Comparison of ENCODE assay signal across 24 mouse cellular contexts in genomic region chr3:146135417-146135816, GRCm38 (mm10). TPM values are rescaled to one million over a fixed set of nuclear protein-coding genes. Genes with fewer than 3 reads are reported as not detected.
DNase-seq lines count a peak whose midpoint lies in the region; ATAC-seq and TF ChIP-seq lines count a peak whose summit lies in the region.
"Had no signal": no experiment of that assay in that cellular context is flagged by ENCODE, and none has a peak within 500 bp of the region (broad histone marks: within the 10 kb centered on the region; RNA-seq: fewer than 3 reads in every experiment).

No protein-coding gene starts in this region.

- no peaks in the 10 kb centered on the region for H3K27me3 ChIP-seq in heart, adult 2 months (ENCODE audit: control insufficient read depth, insufficient read depth, low read length)
- no peaks in the 10 kb centered on the region for H3K27me3 ChIP-seq in stomach, postnatal 0 days (ENCODE audit: control insufficient read depth, insufficient read depth, low read length)
- no peaks in the 10 kb centered on the region for H3K27me3 ChIP-seq in midbrain, embryonic 16.5 days (ENCODE audit: control insufficient read depth, insufficient read depth, low read depth, low read length)
- H3K27me3 ChIP-seq in lung, postnatal 0 days (replicated peaks; ENCODE audit: insufficient read depth, low read length): no peaks in the 10 kb centered on the region
- H3K27me3 ChIP-seq: embryonic facial prominence, embryonic 13.5 days; embryonic facial prominence, embryonic 15.5 days; forebrain, embryonic 13.5 days; forebrain, embryonic 15.5 days had no signal

- TF ChIP-seq EP300 in heart, adult 2 months (IDR thresholded peaks at IDR 0.05; ENCODE audit: insufficient read depth, low read depth, low read length): no peak
- no peak for TF ChIP-seq EP300 in stomach, postnatal 0 days (optimal IDR thresholded peaks at IDR 0.05)
- no peak for TF ChIP-seq EP300 in lung, postnatal 0 days (IDR thresholded peaks at IDR 0.05)

- no peaks in the 10 kb centered on the region for H3K9me3 ChIP-seq in stomach, postnatal 0 days (ENCODE audit: control insufficient read depth, low read length)
- peaks cover 2% of the 10 kb centered on the region; the same call in 1 of the 2 replicates for H3K9me3 ChIP-seq in midbrain, embryonic 16.5 days (replicated peaks; ENCODE audit: control insufficient read depth, low read length, poor library complexity, severe bottlenecking)
- no peaks in the 10 kb centered on the region for H3K9me3 ChIP-seq in lung, postnatal 0 days (ENCODE audit: low read length)
- H3K9me3 ChIP-seq: embryonic facial prominence, embryonic 13.5 days; embryonic facial prominence, embryonic 15.5 days; forebrain, embryonic 10.5 days; forebrain, embryonic 13.5 days; forebrain, embryonic 15.5 days had no signal

- no peaks in the 10 kb centered on the region for H3K36me3 ChIP-seq in heart, adult 2 months (ENCODE audit: control insufficient read depth, insufficient read depth, low read length)
- H3K36me3 ChIP-seq in stomach, postnatal 0 days (ENCODE audit: control insufficient read depth, insufficient read depth, low read length): no peaks in the 10 kb centered on the region
- H3K36me3 ChIP-seq in midbrain, embryonic 16.5 days (ENCODE audit: control insufficient read depth, insufficient read depth, low read length): no peaks in the 10 kb centered on the region
- no peaks in the 10 kb centered on the region for H3K36me3 ChIP-seq in lung, postnatal 0 days (ENCODE audit: insufficient read depth, low read length)
- H3K36me3 ChIP-seq: embryonic facial prominence, embryonic 13.5 days; embryonic facial prominence, embryonic 15.5 days; forebrain, embryonic 15.5 days had no signal

- no peak overlapping the region for H3K4me2 ChIP-seq in stomach, postnatal 0 days (replicated peaks; ENCODE audit: low read depth)
- no peak overlapping the region for H3K4me2 ChIP-seq in midbrain, embryonic 16.5 days (ENCODE audit: low read length)
- H3K4me2 ChIP-seq in lung, postnatal 0 days (replicated peaks; ENCODE audit: low read depth, low read length): no peak overlapping the region
- H3K4me2 ChIP-seq: embryonic facial prominence, embryonic 13.5 days; embryonic facial prominence, embryonic 15.5 days; forebrain, embryonic 13.5 days; forebrain, embryonic 15.5 days had no signal

- no peak overlapping the region for H3K27ac ChIP-seq in heart, adult 2 months
- H3K27ac ChIP-seq in stomach, postnatal 0 days (replicated peaks): no peak overlapping the region
- H3K27ac ChIP-seq in midbrain, embryonic 16.5 days (ENCODE audit: low read length): no peak overlapping the region
- H3K27ac ChIP-seq in lung, postnatal 0 days (ENCODE audit: low read length): no peak overlapping the region
- H3K27ac ChIP-seq: embryonic facial prominence, embryonic 13.5 days; embryonic facial prominence, embryonic 15.5 days; forebrain, embryonic 10.5 days; forebrain, embryonic 13.5 days; forebrain, embryonic 15.5 days had no signal

- 0 out of 2 replicates have a peak, but pooled peaks have one; percentile 27 for ATAC-seq in common myeloid progenitor, adult 5-6 weeks (replicated peaks; ENCODE audit: low read depth, poor library complexity, severe bottlenecking)
- peak; percentile 77 for ATAC-seq in megakaryocyte, adult 5-6 weeks (ENCODE audit: poor library complexity, severe bottlenecking)
- no peak for ATAC-seq in stomach, postnatal 0 days (ENCODE audit: low FRiP score, low TSS enrichment)
- ATAC-seq in midbrain, embryonic 16.5 days: no peak
- ATAC-seq in lung, postnatal 0 days: no peak
- ATAC-seq: CD4-positive, CD25-positive, alpha-beta regulatory T cell, adult 4 months; forebrain, embryonic 13.5 days; forebrain, embryonic 15.5 days had no signal

- peak; percentile 76 for DNase-seq in heart, adult 11 months
- DNase-seq in heart, adult 2 months: no peak
- DNase-seq in stomach, postnatal 0 days (ENCODE audit: low spot score): peak; percentile 8
- DNase-seq in ovary, postnatal 36 days (ENCODE audit: low spot score): no peak
- DNase-seq in lung, postnatal 0 days (ENCODE audit: low spot score): no peak
- DNase-seq: adrenal gland, adult 2 months; adrenal gland, postnatal 10 days; adrenal gland, postnatal 25 days; cerebellum, adult 11-12 months; cerebellum, adult 2 months; cerebellum, adult 9-10 months; cerebellum, postnatal 25 days; embryo, embryonic 11 days had no signal

- no peak for TF ChIP-seq CTCF in heart, adult 2 months (IDR thresholded peaks at IDR 0.05)
- no peak for TF ChIP-seq CTCF in stomach, postnatal 0 days (IDR thresholded peaks at IDR 0.05; ENCODE audit: low read depth)
- no peak for TF ChIP-seq CTCF in lung, postnatal 0 days (IDR thresholded peaks at IDR 0.05)

- H3K79me2 ChIP-seq in heart, adult 2 months (replicated peaks; ENCODE audit: control insufficient read depth, insufficient read depth, low read length): no peaks in the 10 kb centered on the region

- no peak for TF ChIP-seq POLR2A in heart, adult 2 months (IDR thresholded peaks at IDR 0.05; ENCODE audit: insufficient read depth, low read depth, low read length)

- no peak overlapping the region for H3K9ac ChIP-seq in heart, adult 2 months (ENCODE audit: low read depth, low read length)
- H3K9ac ChIP-seq in stomach, postnatal 0 days (ENCODE audit: low read length): no peak overlapping the region
- H3K9ac ChIP-seq in midbrain, embryonic 16.5 days (ENCODE audit: low read depth, low read length): no peak overlapping the region
- no peak overlapping the region for H3K9ac ChIP-seq in lung, postnatal 0 days (replicated peaks; ENCODE audit: low read depth)
- H3K9ac ChIP-seq: embryonic facial prominence, embryonic 13.5 days; embryonic facial prominence, embryonic 15.5 days; forebrain, embryonic 13.5 days; forebrain, embryonic 15.5 days had no signal

- no peaks in the 10 kb centered on the region for H3K4me1 ChIP-seq in heart, adult 2 months (ENCODE audit: control insufficient read depth, insufficient read depth, low read length)
- H3K4me1 ChIP-seq in stomach, postnatal 0 days (replicated peaks; ENCODE audit: control insufficient read depth, insufficient read depth): no peaks in the 10 kb centered on the region
- H3K4me1 ChIP-seq in midbrain, embryonic 16.5 days (ENCODE audit: control insufficient read depth, insufficient read depth, low read length): no peaks in the 10 kb centered on the region
- H3K4me1 ChIP-seq in lung, postnatal 0 days (ENCODE audit: insufficient read depth, low read depth, low read length): no peaks in the 10 kb centered on the region
- H3K4me1 ChIP-seq: embryonic facial prominence, embryonic 13.5 days; embryonic facial prominence, embryonic 15.5 days; forebrain, embryonic 10.5 days; forebrain, embryonic 13.5 days; forebrain, embryonic 15.5 days had no signal

- H3K4me3 ChIP-seq in heart, adult 2 months: no peak overlapping the region
- no peak overlapping the region for H3K4me3 ChIP-seq in stomach, postnatal 0 days (ENCODE audit: low read depth, low read length)
- no peak overlapping the region for H3K4me3 ChIP-seq in midbrain, embryonic 16.5 days (ENCODE audit: low read depth, low read length)
- H3K4me3 ChIP-seq in lung, postnatal 0 days (ENCODE audit: low read depth, low read length): no peak overlapping the region
- H3K4me3 ChIP-seq: embryonic facial prominence, embryonic 13.5 days; embryonic facial prominence, embryonic 15.5 days; erythroblast, embryonic 14.5 days; forebrain, embryonic 10.5 days; forebrain, embryonic 13.5 days; forebrain, embryonic 15.5 days had no signal

- intact Hi-C loops in heart, adult 2 months (cut with DNase I): no loop called here

- 52% methylated on average over 2 of the region's 2 CpGs for WGBS in heart, adult 2 months
- 95% methylated on average over 2 of the region's 2 CpGs for WGBS in stomach, postnatal 0 days
- WGBS in midbrain, embryonic 16.5 days: 92% methylated on average over 2 of the region's 2 CpGs
- 58% methylated on average over 2 of the region's 2 CpGs for WGBS in lung, postnatal 0 days

RNA-seq across cellular contexts. Expression of gene Mcoln2, which starts 14.2 kb away (rescaled TPM):
- total RNA-seq in heart, adult 2 months (2021): under 1 TPM in 1 of 2 experiments, not detected in 1; 0.18 TPM
- polyA plus RNA-seq in heart, adult 2 months (2012; rRNA removed): 0.41 TPM in 1 of 2 replicates, not detected in the other
- total RNA-seq in common myeloid progenitor, adult 5-6 weeks (2017): 8.2 and 11.1 TPM in 2 replicates
- total RNA-seq in megakaryocyte, adult 5-6 weeks (2015): 0.47 and 3.3 TPM in 2 replicates
- total RNA-seq in megakaryocyte, adult 5-6 weeks (2017): 0.33 and 2.2 TPM in 2 replicates
- 1.9 TPM in 2 replicates for polyA plus RNA-seq in stomach, postnatal 0 days (2015; fragmentation: Nextera tagmentation; extraction: Ambion mirVana)
- 0.18 TPM in 1 of 2 replicates, not detected in the other for polyA plus RNA-seq in midbrain, embryonic 16.5 days (2015; fragmentation: Nextera tagmentation; extraction: Ambion mirVana)
- 0.25 and 0.27 TPM in 2 replicates for polyA plus RNA-seq in lung, postnatal 0 days (2015; fragmentation: Nextera tagmentation; extraction: Ambion mirVana)
- total RNA-seq: adrenal gland, adult 2 months; adrenal gland, postnatal 25 days had no signal
- polyA plus RNA-seq: adrenal gland, adult 2 months; erythroblast, embryonic 14.5 days; forebrain, embryonic 15.5 days had no signal

RNA-seq across cellular contexts. Expression of gene Mcoln3, which starts 18.2 kb away (rescaled TPM):
- not detected for total RNA-seq in heart, adult 2 months (2021)
- polyA plus RNA-seq in heart, adult 2 months (2012; rRNA removed): not detected in 2 replicates
- total RNA-seq in common myeloid progenitor, adult 5-6 weeks (2017): 0.18 and 3.4 TPM in 2 replicates
- not detected in 2 replicates for total RNA-seq in megakaryocyte, adult 5-6 weeks (2015)
- 0.07 TPM in 1 of 2 replicates, not detected in the other for total RNA-seq in megakaryocyte, adult 5-6 weeks (2017)
- not detected in 2 replicates for polyA plus RNA-seq in stomach, postnatal 0 days (2015; fragmentation: Nextera tagmentation; extraction: Ambion mirVana)
- 0.31 and 0.35 TPM in 2 replicates for polyA plus RNA-seq in midbrain, embryonic 16.5 days (2015; fragmentation: Nextera tagmentation; extraction: Ambion mirVana)
- 0.52 and 0.55 TPM in 2 replicates for polyA plus RNA-seq in lung, postnatal 0 days (2015; fragmentation: Nextera tagmentation; extraction: Ambion mirVana)
- total RNA-seq: adrenal gland, adult 2 months; adrenal gland, postnatal 25 days; MEL had no signal
- polyA plus RNA-seq: adrenal gland, adult 2 months; erythroblast, embryonic 14.5 days had no signal

RNA-seq across cellular contexts. Expression of gene Wdr63, which starts 27.5 kb away (rescaled TPM):
- not detected for total RNA-seq in heart, adult 2 months (2021)
- 0.53 TPM in 1 of 2 replicates, not detected in the other for polyA plus RNA-seq in heart, adult 2 months (2012; rRNA removed)
- total RNA-seq in common myeloid progenitor, adult 5-6 weeks (2017): not detected in 2 replicates
- total RNA-seq in megakaryocyte, adult 5-6 weeks (2015): not detected in 2 replicates
- total RNA-seq in megakaryocyte, adult 5-6 weeks (2017): not detected in 2 replicates
- polyA plus RNA-seq in stomach, postnatal 0 days (2015; fragmentation: Nextera tagmentation; extraction: Ambion mirVana): 0.62 and 0.72 TPM in 2 replicates
- polyA plus RNA-seq in midbrain, embryonic 16.5 days (2015; fragmentation: Nextera tagmentation; extraction: Ambion mirVana): 1.1 and 2.1 TPM in 2 replicates
- 2.7 and 2.9 TPM in 2 replicates for polyA plus RNA-seq in lung, postnatal 0 days (2015; fragmentation: Nextera tagmentation; extraction: Ambion mirVana)
- total RNA-seq: adrenal gland, adult 2 months; adrenal gland, postnatal 25 days; MEL had no signal
- polyA plus RNA-seq: adrenal gland, adult 2 months; CD4-positive, CD25-positive, alpha-beta regulatory T cell, adult 4 months; erythroblast, embryonic 14.5 days; forebrain, embryonic 10.5 days had no signal

Comparison
In these comparisons a context has a peak if more than half of its experiments do, and no peak if none do; other contexts are left out.
1. DNase-seq: peak in heart, adult 11 months (single experiment) and stomach, postnatal 0 days (single experiment); none in heart, adult 2 months (0 of 2), ovary, postnatal 36 days (single experiment) and lung, postnatal 0 days (single experiment).
2. ATAC-seq: peak in common myeloid progenitor, adult 5-6 weeks (single experiment) and megakaryocyte, adult 5-6 weeks (single experiment); none in stomach, postnatal 0 days (single experiment), midbrain, embryonic 16.5 days (single experiment) and lung, postnatal 0 days (single experiment).